Mouse (Mus musculus) myocyte (in vitro differentiated cells): ENCODE measurements around the gene Srgap2.

ENCODE experiments used
- MAX ChIP-seq: IDR thresholded peaks from one replicate; pipeline ENCODE4 v1.6.1; 2011; ENCODE audit warnings: low read depth, mild to moderate bottlenecking, control low read depth
- TCF3 ChIP-seq: IDR thresholded peaks from one replicate; pipeline ENCODE4 v1.6.1; 2011; ENCODE audit warnings: low read depth, control low read depth; ENCODE audit not compliant: insufficient read length

GRCm38 (mm10) chr1:131514197-131514596 lies 13.0 kb downstream of the Srgap2 start:
- TF ChIP-seq TCF3 (no peak), MAX (no peak)
